Mouse (Mus musculus) B cell, adult 62 days (primary cell): ENCODE measurements around the gene Phyhipl. TPM values are rescaled to one million over a fixed set of nuclear protein-coding genes. Genes with fewer than 3 reads are reported as not detected.

ENCODE experiments used
- total RNA-seq: library from RNA; stranded (reverse); gene quantifications from 4 replicates; pipeline ENCODE4 v1.2.4, GENCODE M21; 2023

Phyhipl gene
- total RNA-seq: not detected in 4 replicates

DNA sequence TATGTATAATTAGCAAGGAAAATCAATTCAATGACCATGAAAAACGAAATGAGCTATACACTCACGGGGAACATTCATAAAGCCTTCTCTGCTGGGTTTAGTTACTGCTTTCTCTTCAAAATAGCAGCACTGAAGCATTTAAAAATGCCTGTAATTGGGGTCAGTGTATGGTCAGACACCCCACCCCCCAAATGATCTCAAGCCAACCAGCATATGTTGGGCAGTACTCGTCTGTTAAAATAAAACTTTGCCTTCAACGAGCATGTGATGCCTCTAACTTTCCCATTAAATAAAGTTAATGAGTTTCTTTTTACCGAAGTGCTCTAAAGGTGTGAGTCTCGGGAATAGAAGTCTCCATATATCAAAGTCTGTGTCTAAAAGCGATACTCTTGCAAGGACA is at the start of gene Phyhipl:
Gene Phyhipl (minus strand): TSS at position 138 of the 400 bp plus-strand sequence.

Other genes with a start within 250 kb of the Phyhipl start
- not detected in 4 replicates for gene Fam13c, start 215.5 kb downstream of the Phyhipl start, total RNA-seq